Mouse (Mus musculus): ENCODE data around the gene Abcc3. TPM values are rescaled to one million over a fixed set of nuclear protein-coding genes. Genes with fewer than 3 reads are reported as not detected.

Gene Abcc3
- total RNA-seq, 2 experiments from 2014 or later = 3.7 to 6.5 TPM

GRCm38 (mm10) chr11:94327693-94328643, 64.8 kb downstream of the Abcc3 start, which contains the start of gene Ankrd40:
Ankrd40 (plus strand) TSS chr11:94328001.
- peak; percentile 92 to 94 for DNase-seq (ENCODE audit: low spot score in 2 of 2)

GRCm38 (mm10) chr11:94326961-94327411, 65.8 kb downstream of the Abcc3 start:
- DNase-seq (ENCODE audit: low spot score in 2 of 2) = no peak

GRCm38 (mm10) chr11:94324618-94325017, 68.2 kb downstream of the Abcc3 start:
- DNase-seq (ENCODE audit: low spot score in 2 of 2) = no peak

DNA sequence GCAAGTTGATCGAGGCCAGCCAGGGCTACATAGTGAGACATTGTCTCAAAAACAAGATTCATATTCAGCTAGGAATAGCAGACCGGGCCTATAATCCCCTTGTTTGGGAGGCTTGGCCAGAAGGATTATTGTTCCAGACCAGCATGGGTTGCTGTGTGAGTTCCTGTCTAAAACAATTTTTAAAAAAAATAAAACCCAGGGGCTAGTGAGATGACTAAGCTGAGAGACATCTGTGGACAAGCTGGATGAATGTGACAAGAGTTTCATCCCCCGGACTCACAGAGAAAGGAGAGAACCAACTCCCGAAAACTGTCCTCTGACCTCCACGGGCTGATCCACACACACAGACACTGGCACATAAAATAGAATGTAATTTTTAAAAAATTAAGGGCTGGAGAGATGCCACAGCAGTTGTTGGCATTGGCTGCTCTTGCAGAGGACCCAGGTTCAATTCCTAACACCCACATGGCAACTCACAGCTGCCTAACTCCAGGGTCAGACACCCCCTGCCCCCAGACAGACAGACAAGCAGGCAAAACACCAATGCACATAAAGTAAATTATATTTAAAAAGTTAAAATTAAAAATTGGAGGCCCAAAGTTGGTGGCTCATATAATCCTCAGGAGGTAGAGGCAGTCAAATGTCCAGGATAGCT, 69.4 kb downstream of the Abcc3 start:
- no peak for DNase-seq (ENCODE audit: low spot score in 2 of 2)

GRCm38 (mm10) chr11:94322636-94323035, 70.2 kb downstream of the Abcc3 start:
- no peak for DNase-seq (ENCODE audit: low spot score in 2 of 2)

GRCm38 (mm10) chr11:94321931-94322400, 70.8 kb downstream of the Abcc3 start, which contains the start of gene Luc7l3:
Luc7l3 (minus strand) TSS chr11:94321988.
- DNase-seq (ENCODE audit: low spot score in 2 of 2) = peak; percentile 94 to 95

DNA sequence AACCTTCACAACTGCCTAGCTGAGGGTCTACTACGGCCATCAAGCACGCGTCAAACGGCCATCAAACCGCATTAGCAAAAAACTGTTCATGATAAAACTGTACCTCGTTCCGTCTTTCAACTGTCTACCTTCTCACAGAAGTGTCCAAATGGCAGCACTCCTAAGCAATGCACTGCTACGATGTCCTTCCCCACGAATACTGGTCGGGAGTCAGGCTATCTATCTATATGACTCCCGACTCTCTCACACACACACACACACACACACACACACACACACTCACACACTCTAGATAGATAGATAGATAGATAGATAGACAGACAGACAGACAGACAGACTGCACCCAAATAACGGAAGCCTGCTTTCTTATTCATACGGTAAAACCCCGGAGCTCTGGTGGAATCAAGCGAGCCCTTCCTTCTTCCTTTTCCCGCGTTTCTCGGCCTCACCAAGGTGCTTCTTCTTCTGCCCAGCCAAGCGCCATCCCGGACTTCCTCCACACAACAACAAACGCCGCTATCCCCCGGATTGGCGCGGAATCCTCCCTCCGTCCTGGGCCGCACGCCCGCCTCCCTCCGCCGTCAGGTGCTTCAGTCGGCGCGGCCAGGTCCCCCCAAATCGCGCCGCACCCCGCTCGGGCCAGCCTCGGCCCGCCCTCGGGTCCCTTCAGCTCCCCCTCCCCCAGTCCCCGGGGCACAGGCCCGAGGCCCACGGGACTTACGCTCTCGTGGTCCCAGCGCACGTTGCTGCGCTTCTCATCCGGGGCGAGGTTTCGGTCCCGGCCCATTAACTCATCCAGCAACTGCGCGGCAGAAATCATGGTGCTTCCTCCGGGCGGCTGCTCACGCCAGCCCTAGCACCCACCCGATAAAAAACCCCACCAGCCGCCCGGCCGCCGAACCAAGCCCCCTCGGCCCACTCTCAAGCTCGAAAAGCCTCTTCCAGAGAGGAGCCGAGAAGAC, 71.5 kb downstream of the Abcc3 start:
- no peak for DNase-seq (ENCODE audit: low spot score in 2 of 2)

DNA sequence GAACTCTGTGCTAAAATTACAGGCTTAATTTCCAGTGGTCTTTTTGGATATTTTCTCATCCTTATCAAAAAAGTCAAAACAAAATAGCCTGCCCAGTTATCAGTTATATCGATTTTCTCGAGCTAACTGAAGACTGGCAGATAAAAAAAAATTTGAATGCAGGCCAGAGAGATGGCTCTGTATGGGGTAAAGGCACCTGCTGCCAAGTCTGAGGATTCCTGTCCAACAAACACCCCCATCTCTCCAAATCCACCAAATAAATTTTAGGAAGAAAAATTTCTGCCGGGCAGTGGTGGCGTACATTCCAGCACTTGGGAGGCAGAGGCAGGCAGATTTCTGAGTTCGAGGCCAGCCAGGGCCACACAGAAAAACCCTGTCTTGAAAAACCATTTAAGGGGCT, 74.7 kb downstream of the Abcc3 start:
- no peak for DNase-seq (ENCODE audit: low spot score in 2 of 2)

- no peak for DNase-seq (ENCODE audit: low spot score in 2 of 2)
These were observed 75.3 kb downstream of the Abcc3 start for GRCm38 (mm10) chr11:94317515-94317914.

- DNase-seq (ENCODE audit: low spot score in 2 of 2) = no peak
These were observed 75.8 kb downstream of the Abcc3 start for GRCm38 (mm10) chr11:94317014-94317413.

- DNase-seq (ENCODE audit: low spot score in 2 of 2) = no peak
These were observed 76.3 kb downstream of the Abcc3 start for GRCm38 (mm10) chr11:94316528-94316927.

GRCm38 (mm10) chr11:94315308-94315707, 77.5 kb downstream of the Abcc3 start:
- DNase-seq (ENCODE audit: low spot score in 2 of 2) = no peak

DNA sequence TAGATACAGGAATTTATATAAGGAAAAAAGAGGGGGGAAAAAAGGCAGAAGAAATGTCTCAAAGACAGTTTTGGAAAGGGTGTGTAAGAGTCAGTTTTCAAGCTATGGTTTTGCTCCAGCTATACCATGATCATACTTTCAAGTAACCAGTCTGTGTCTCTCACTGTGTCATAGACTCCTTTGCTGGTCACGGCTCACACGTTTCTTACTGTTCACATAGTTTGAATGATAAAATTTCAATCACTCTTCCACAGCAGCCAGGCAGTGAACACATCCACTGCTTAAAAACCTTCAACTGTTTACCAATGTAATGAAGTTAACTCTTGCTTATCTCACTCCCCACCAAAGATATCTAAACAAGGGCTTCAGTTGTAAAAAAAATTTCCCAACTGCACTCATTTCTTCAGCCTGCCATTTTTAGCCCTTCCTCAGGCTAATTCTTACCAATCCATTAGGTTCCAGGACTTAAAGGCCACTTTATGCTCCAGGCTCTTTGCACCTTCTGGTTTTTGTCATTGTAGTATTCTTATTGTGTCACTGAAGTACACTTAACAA, 78.6 kb downstream of the Abcc3 start:
- DNase-seq (ENCODE audit: low spot score in 2 of 2) = no peak

DNA sequence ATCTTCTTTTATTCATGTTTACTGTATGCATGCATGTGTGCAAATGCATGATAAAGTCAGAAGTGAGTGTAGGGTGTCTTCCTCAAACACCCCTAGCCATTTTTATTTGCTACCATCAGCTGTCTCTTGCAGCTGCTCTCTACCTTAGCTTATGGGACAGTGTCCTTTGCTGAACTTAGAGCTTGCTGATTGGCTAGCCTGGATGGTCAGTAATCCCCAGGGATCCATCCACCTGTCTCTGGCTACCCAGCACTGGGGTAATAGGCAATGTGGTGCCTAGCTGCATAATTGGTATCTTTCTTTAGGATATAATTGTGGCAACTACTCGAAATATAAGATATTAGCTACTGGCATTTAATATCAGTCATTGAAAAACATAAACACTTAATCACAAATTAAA, 80.1 kb downstream of the Abcc3 start:
- no peak for DNase-seq (ENCODE audit: low spot score in 2 of 2)

GRCm38 (mm10) chr11:94294996-94295845, 97.6 kb downstream of the Abcc3 start:
- no peak for DNase-seq (ENCODE audit: low spot score in 2 of 2)

All from adrenal gland, adult 18-20 months (tissue).